Mouse (Mus musculus): ENCODE data around the gene Nkain1.

Gene Nkain1

GRCm38 (mm10) chr4:130574048-130574413, at the start of gene Nkain1:
Gene Nkain1 (minus strand): TSS chr4:130574173.
- no peak for DNase-seq (ENCODE audit: low read depth)

GRCm38 (mm10) chr4:130578734-130579274, 4.8 kb upstream of the Nkain1 start:
- no peak for DNase-seq (ENCODE audit: low read depth)

- DNase-seq (ENCODE audit: low read depth), result no peak
Observed at GRCm38 (mm10) chr4:130577081-130577480, 3.1 kb upstream of the Nkain1 start.

DNA sequence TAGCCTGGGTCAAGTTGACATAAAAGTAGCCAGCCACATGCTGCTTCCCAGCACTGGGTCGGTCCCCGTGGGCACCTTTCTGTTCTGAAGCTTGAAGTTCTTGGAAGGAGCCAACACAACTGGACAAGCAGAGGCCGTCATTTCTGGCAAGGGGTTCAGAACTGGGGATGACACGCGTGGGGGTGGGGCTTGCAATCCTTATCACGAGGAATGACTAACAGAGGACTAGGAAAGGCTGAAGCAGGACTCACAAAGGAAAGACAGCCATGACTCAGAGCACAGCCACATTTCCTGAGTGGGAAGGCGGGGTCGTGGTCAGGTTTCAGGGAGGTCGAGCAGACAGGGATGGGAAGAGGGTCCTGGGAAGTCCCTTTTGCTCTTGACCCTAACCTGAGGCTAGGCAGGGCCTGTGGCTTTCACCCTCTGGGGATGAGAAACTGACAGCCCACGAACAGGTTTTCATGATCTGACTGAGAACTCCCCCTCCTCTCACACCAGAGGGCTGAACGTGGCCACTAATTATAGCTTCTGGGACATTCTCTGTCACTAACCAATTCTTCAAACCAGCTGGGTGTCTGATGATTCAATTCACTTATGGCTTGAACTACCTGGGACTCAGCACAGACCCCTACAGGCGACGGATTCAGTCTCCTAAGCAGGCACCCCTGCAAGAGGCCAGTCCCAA, 2.4 kb upstream of the Nkain1 start:
- peak; percentile 57 for DNase-seq (ENCODE audit: low read depth)

GRCm38 (mm10) chr4:130575533-130575932, 1.6 kb upstream of the Nkain1 start:
- DNase-seq (ENCODE audit: low read depth), result no peak

- no peak for DNase-seq (ENCODE audit: low read depth)
Observed at GRCm38 (mm10) chr4:130574861-130575460, 988 bp upstream of the Nkain1 start.

GRCm38 (mm10) chr4:130573351-130574047, 474 bp downstream of the Nkain1 start:
- no peak for DNase-seq (ENCODE audit: low read depth)

- DNase-seq (ENCODE audit: low read depth), result no peak
Observed at GRCm38 (mm10) chr4:130573012-130573350, 992 bp downstream of the Nkain1 start.

DNA sequence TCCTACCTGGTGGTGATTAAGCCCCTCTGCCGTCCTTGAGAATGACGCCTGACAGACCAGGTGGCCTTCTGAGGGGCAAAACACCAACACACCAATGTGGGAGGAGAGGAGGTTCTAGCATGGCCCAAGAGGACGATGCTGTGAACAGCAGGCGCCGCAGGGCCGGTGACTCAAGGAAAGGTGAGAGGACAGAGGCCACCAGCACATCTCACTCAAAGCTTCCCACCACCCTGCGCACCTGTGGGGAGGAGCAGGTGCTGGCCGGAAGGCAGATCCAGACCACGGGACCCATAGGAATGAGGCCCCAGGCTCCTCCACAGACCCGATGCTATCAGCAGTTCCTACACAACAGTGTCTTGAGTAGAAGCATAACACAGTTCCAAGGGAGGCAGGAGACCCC, 1.4 kb downstream of the Nkain1 start:
- DNase-seq (ENCODE audit: low read depth), result no peak

GRCm38 (mm10) chr4:130570941-130571720, 2.8 kb downstream of the Nkain1 start:
- no peak for DNase-seq (ENCODE audit: low read depth)

DNA sequence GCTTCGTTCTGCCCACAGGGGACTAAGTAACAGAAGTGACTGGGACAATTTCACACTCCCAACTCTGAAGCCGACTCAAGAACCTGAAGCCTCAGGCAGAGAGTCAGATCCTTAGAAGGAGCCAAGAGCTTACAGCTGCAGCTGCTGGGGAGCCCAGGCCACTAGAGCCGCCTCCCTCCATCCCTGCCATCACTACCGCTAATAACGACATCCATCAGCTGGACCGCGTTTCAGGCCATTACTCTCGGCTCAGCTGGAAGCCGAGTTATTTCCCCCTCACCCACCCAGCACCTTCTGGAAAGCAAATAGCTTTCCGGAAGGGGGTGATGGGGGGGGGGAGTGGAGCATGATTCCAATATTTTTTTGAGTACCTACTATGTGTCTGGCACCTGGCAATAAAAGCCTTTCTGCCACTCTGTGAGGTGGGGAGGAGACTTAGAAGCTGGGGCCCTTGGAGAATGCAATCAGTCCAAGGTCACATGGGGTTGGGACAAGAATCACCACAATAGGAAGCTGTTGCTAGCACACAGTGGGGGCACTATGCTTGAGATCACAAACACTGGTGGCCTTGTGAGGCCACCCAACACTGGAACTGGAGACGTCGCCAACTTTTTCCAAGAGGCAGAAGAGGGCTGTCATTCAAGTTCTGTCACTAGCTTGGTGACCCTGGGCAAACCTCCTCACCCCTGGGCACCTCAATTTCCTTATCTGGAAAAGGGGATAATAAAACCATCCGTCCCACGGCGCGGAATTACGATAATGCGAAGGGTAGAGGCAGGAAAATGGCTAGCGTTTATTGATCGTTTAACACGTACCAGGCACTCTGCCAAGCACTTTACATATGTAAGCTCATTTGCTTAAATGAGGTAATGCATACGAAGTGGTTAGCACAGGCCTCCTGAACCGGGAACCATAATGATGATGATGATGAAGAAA, 5.7 kb downstream of the Nkain1 start:
- DNase-seq (ENCODE audit: low read depth), result no peak

GRCm38 (mm10) chr4:130563820-130564219, 10.2 kb downstream of the Nkain1 start:
- DNase-seq (ENCODE audit: low read depth), result no peak

GRCm38 (mm10) chr4:130563260-130563756, 10.7 kb downstream of the Nkain1 start:
- no peak for DNase-seq (ENCODE audit: low read depth)

DNA sequence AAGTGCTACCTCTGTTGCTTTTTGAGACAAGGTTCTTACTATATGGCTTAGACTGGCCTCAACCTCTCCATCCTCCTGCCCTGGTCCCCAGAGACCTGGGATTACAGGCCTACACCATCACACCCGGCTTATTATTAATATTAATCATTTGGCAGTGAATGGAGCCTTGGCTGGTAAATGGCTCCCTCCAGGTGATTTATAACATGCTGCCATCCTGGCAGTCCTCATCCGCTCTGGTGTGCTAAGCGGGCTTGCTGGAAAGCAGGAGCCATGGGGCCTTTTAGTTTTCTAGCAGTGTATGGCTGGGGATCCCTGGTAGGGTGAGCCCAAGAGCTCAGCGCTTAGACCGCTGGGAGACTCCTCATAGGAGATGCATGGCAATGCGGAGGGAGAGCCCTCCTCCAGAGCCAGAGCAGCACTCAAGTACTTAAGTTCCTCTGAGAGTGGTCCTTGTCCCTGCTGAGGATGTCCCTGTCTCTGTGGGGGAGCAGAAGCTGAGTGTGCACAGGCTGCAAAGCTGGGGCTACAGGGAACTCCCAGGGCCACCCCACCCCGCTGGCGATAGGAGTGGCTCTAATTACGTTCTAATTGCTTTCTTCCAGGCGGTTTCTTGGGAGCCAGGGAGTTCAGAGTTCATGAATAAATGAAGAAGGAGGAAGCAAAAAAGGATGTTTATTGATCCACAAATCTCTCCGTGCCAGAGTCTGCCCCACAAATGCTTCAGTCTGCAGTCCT, 13.2 kb downstream of the Nkain1 start:
- DNase-seq (ENCODE audit: low read depth), result no peak

DNA sequence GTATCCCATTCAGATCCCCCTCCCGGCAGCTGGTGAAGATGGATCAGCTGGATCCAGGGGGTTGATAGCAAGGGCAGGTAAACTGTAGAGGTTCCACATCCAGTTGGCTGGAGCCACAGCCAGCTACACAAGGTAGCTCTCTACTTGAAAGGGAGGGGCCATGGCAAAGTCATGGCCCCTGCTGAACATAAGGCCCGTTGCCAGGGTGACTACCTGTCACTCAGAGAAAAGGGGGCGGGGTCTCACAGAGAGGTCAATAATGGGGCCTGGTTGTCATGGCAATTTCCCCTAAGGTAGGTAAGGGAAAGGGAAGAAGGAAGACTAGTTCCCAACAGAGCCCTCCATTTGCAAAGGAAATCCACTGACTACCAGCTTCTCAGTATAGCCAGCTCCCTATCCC, 14.8 kb downstream of the Nkain1 start:
- DNase-seq (ENCODE audit: low read depth), result no peak

GRCm38 (mm10) chr4:130557852-130558251, 16.1 kb downstream of the Nkain1 start:
- DNase-seq (ENCODE audit: low read depth), result no peak

GRCm38 (mm10) chr4:130556992-130557391, 17.0 kb downstream of the Nkain1 start:
- no peak for DNase-seq (ENCODE audit: low read depth)

- DNase-seq (ENCODE audit: low read depth), result no peak
Observed at GRCm38 (mm10) chr4:130556224-130556623, 17.7 kb downstream of the Nkain1 start.

DNA sequence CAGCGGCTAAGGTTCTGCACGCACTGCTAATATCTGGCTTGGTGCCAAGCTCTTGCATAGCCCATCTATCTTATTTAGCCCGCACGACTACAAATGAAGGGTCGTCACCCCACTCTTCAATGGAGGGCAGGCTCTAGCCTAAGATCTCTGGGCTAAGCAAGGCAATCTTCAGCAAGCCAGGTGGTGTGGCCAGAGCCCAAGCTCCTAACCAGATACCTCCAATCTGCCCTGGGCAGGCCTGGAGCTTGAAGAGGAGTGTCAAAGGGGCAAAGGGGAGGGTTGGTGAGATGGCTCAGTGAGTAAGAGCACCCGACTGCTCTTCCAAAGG, 20.9 kb downstream of the Nkain1 start:
- no peak for DNase-seq (ENCODE audit: low read depth)

GRCm38 (mm10) chr4:130552312-130553120, 21.5 kb downstream of the Nkain1 start:
- DNase-seq (ENCODE audit: low read depth), result no peak
